Mouse (Mus musculus) brown adipose tissue, adult 24 weeks (tissue): ENCODE data around the gene Tnfrsf8. TPM values are rescaled to one million over a fixed set of nuclear protein-coding genes. Genes with fewer than 3 reads are reported as not detected.
A peak's percentile ranks its signal among the peaks of the same experiment; 100 is the strongest.

Experiments
- H3K27ac ChIP-seq: fragments of 200-500 bp; replicated peaks from 2 replicates; pipeline ENCODE4 v1.5.1; 2012; ENCODE audit warnings: low read depth, mild to moderate bottlenecking, low read length
- H3K4me1 ChIP-seq: fragments of 200-500 bp; 2 replicates; pipeline ENCODE4 v1.6.1; 2012; ENCODE audit warnings: low read length, mixed read lengths; ENCODE audit not compliant: control insufficient read depth, insufficient read depth, insufficient read length
- H3K4me3 ChIP-seq: fragments of 200-500 bp; 2 replicates; pipeline ENCODE4 v1.5.1; 2012; ENCODE audit warnings: low read depth, mild to moderate bottlenecking, low read length, moderate library complexity; ENCODE audit not compliant: insufficient read depth
- polyA plus RNA-seq: library from polyadenylated mRNA; stranded (reverse); fragments of >200 nt; gene quantifications from 2 replicates; pipeline ENCODE4 v1.2.4, GENCODE M21; 2012; ENCODE audit not compliant: missing spikeins, insufficient read depth, insufficient read length

The Tnfrsf8 gene
- polyA plus RNA-seq, 1 experiment, result not detected

DNA sequence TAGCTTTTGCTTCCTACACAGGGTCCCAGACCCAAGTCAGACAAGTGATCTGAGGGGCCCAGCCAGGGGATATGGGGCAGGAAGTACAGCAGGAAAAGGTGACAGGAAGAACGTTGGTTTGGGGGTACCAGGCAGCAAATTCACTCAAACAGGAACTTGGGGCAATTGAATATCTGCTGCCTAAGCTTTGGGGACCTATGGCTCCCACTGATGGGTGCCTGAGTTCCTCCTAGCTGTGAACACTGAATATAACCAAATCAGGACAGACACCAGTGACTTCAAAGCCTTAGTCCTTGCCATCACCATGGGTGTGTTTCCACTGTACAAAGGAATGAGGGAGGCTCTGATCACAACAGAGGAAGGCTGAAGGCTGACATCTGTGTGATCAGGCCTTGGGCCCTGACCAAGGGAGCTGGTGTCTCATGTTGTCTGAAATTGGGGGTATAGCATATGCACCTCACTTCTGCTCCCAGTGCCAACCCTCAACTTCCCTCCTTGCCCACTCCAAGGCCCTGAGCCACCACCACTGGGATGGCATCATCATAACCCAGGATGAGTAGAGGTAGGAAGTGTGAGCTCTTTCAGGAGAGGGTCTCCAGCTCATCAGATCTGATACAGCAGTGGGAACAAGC is 72.1 kb downstream of the Tnfrsf8 start:
- Histone ChIP-seq H3K4me3 (no peak overlapping the region), H3K27ac (peak overlapping the region; percentile 39), H3K4me1 (peaks cover 39% of the 10 kb centered on the region)

DNA sequence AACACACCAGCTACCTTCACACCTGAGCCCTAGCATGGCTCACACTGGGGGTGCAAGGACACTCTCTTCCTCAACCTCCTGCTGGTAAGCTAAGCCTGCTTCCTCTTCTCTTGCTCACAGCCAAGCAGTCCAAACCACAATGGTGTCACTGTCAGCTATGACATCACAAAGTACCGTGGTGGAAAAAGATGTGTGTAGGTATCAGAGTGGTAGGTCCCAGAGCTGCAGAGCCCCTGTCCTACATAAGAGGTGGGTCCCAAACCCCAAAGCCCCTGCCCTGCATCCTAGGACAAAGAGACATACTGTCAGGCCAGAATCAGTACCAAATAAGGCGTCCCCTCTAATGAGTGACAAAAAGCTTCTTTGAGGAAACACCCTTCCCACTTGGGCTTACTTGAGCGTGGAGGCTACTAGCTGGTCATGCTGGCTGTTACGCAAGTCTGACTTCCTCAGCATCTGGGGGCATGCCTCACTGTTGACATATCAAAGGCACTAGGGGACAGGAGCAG is 74.2 kb downstream of the Tnfrsf8 start:
- Histone ChIP-seq H3K4me1 (peaks cover 45% of the 10 kb centered on the region), H3K4me3 (no peak overlapping the region), H3K27ac (peak overlapping the region; percentile 89)

DNA sequence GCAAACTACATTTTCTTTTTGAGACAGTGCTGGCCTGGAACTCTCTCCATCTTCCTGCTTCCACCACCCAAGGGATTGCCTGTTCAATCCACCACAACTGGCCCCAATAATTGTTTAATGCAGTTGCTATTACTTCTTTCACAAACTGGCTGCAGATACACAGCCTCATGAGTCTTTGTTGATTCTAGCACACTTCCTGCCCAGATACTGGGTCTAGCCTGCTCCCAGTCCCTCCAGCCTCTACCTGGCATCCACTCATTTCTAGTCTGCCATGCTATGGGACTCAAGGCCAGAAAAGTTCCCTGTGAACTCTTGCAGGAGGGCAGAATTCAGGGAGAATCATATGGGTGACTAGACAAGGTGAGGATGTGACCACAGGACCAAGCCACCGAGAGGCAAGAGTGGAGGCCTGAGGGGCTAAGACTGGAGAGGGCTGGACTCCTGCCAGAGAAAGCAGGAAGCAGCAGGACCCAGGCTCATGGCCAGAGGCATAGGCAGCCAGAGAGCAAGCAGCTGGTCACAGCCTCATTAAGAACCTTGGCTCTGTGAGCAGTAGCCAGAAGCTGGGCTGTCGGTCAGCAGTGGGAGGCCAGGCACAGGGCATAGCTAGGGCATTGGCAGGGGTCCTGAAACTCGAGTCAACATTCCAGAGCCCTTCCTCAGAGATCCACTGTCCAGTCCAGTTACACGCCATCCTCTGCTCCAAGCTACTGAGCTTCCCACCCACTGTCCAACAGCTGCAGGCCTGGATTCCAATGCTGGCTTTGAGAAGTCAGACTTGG is 75.7 kb downstream of the Tnfrsf8 start:
- no peak overlapping the region for H3K4me3 ChIP-seq
- H3K4me1 ChIP-seq, result peaks cover 36% of the 10 kb centered on the region
- H3K27ac ChIP-seq, result peak overlapping the region; percentile 89

DNA sequence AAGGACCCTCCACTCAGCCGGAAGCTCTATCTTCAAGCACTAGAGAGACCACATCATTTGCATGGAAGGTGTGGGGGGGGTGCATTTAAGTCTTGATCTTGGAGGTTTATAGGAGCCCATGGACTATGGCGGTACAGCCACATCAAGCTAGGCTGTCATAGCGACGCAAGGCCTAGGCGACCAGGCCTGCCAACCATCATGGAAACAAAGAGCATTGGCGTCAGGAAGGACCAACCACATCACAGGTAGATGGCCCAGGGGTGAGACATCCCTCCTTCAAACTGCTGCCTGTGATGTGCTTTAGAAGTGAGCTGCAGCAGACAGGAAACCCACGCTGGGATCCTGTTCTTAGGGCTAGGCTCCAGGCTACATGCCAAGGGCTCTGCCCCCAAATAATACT is 78.9 kb downstream of the Tnfrsf8 start:
- Histone ChIP-seq H3K4me1 (peaks cover 39% of the 10 kb centered on the region), H3K4me3 (no peak overlapping the region), H3K27ac (no peak overlapping the region)

DNA sequence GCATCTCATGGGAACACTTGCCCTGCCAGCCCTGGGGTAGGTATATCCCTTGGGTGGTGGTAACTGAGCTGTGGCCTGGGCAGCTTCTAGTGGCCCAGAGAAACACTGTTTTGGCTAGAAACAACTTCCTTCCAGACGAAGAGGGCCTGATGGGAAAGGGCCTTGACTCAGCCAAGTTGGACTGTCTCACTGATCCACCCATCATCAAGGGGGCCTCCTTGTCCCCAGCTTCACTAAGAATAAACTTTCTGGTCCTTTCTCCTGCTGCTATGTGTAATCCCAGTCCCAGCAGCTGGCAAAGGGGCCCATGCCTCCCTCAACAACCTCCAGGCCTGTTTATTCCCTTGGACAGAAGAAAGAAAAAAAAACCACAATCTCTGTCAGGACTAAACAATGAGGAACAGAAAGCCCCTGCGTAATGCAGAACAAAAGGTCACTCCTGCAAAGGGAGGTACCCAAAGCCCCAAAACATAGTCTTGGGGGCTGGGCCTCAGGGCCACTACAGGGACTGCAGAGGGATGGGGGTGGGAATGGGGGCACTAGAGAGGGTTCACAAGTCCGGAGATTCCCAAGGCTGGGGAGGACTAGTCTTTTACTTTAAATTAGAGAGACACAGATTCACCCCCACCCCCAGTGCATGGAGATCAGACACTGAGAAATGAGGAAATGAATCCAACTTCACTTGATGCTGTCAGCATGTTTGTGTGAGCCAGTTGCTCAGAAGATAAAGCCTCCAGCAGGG is 81.3 kb downstream of the Tnfrsf8 start:
- H3K4me1 ChIP-seq, result peaks cover 34% of the 10 kb centered on the region
- no peak overlapping the region for H3K4me3 ChIP-seq
- H3K27ac ChIP-seq, result peak overlapping the region; percentile 67

DNA sequence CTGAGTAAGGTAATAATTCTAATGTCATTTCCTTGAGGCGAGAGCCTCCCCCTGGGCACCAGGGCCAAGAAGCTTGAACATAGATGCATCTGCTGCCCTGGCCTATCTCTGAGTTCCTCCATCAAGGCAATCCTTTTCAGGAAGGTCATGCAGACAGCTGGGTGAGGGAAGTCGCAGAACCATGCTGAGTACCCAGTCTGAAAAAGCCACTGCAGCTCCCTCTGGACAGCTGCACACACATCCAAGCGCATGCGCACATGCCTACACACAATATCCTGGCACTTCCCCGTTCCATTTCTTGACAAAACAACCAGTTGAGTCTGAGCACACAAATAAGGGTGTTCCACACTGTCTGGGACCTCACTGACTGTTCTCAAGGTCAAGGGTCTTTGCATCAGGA is 83.2 kb downstream of the Tnfrsf8 start:
- H3K4me1 ChIP-seq, result peaks cover 34% of the 10 kb centered on the region
- no peak overlapping the region for H3K4me3 ChIP-seq
- peak overlapping the region; percentile 20; the same call in 1 of the 2 replicates for H3K27ac ChIP-seq

DNA sequence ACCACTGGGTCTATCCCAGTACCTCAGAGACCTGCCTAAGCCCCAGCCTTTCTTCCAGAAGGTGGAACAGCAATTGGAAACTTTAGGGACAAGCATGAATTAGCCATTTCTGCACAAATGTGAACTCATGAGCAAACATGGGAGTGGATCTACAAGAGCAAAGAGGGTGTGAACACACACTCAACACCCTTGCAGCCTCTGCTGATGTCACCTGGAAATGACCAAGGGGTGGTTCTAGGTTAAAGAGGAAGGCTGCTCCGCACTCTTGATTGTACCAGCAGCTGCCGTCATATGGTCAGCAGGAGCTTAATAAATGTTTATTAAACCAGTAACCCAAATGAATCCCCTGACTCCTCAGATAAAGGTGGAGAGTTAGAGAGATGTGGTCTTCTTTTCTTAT is 84.3 kb downstream of the Tnfrsf8 start:
- H3K27ac ChIP-seq, result peak overlapping the region; percentile 34; the same call in 1 of the 2 replicates
- peaks cover 28% of the 10 kb centered on the region for H3K4me1 ChIP-seq
- H3K4me3 ChIP-seq, result no peak overlapping the region

DNA sequence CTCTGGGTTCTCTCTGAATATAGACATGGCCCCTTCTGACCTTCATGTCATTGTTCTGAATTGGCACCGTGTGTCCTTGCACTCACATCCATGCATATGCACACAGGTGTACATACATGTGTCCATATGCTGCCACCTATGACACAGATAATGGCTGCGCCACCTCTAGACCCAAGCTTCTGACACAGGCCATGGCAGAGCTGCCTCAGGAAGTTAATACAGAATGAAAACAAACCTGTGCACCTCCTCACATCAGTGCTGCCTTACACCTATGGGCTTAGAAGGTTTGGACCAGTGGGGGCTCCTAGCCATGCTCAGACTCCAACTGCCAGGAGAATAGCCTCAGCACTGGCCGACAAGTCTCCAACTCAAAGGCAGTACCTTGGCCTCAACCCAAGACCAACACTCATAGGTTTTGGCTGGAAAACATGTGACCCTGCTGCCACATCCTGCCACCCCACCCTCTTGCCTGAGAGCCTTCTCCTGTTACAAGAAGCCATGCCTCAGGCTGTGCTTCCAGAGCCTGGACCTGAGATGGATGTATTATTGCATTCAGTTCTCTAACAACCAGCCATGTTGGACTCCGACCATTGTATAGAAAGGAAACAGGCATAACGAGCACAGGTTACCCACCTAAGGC is 85.3 kb downstream of the Tnfrsf8 start:
- H3K4me1 ChIP-seq, result peaks cover 28% of the 10 kb centered on the region
- H3K4me3 ChIP-seq, result no peak overlapping the region
- H3K27ac ChIP-seq, result peak overlapping the region; percentile 37

DNA sequence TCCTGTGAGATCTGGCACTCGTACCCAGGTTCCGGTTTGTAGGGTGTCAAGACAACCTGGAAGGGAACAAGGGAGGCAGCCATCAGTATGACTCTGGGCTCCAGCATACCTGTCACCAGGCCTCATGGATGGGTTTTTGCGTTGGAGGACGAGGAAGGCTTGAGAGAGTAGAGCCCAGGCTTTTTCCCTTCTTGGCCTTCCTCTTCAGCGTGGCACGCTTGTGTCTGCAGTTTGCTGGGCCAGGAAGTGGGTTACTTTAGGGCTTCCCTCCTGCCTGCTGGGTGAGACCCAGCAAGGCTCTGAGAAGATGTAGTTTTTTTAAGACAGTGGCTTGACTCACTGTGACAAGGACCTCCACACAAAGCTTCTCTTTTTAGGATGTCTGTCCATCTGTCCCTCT is 85.9 kb downstream of the Tnfrsf8 start:
- H3K4me1 ChIP-seq, result peaks cover 28% of the 10 kb centered on the region
- H3K27ac ChIP-seq, result peak overlapping the region; percentile 37; the same call in 1 of the 2 replicates

DNA sequence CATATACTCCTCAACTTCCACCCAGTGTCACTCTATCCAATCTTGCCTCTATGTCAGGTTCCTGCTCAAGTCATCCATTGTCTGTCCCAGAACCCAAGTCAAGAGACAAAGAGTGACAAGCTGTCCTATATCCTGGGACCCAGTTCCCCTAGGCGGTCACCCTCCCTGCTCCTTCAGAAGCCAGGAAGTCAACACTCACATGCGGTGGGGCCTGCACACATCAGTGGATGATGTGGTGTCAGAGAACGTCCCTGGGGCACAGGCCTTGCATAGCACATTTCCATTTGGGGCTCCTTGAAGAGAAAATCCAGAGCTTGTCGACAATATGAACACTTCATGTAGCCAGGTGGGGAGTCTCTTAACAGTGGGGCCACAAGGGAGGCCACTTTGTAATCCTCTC is 90.4 kb downstream of the Tnfrsf8 start:
- Histone ChIP-seq H3K27ac (no peak overlapping the region), H3K4me3 (no peak overlapping the region), H3K4me1 (peaks cover 18% of the 10 kb centered on the region)

More for the DNA sequence above, 85.9 kb downstream of the Tnfrsf8 start:
- H3K4me3 ChIP-seq, result no peak overlapping the region

DNA sequence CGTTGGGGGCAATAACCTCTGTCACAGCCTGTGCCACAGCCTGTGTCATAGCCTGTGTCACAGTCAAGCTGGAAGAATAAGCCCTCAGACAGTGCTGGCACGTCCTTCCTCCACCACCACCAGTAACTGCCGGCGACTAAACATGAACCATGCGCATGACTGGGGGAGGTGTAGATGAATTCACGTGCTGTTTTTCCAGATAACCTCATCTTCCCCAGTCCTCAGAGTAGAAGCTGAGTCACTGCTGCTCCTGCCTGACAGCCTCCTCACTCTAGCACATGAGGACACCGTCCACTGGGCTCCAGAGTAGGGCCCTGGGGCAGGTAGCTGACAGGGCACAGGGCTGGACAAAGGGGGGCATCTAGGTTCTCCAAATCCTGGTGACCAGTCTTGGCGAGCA is 92.9 kb downstream of the Tnfrsf8 start:
- Histone ChIP-seq H3K4me3 (no peak overlapping the region), H3K27ac (no peak overlapping the region), H3K4me1 (peaks cover 11% of the 10 kb centered on the region)

DNA sequence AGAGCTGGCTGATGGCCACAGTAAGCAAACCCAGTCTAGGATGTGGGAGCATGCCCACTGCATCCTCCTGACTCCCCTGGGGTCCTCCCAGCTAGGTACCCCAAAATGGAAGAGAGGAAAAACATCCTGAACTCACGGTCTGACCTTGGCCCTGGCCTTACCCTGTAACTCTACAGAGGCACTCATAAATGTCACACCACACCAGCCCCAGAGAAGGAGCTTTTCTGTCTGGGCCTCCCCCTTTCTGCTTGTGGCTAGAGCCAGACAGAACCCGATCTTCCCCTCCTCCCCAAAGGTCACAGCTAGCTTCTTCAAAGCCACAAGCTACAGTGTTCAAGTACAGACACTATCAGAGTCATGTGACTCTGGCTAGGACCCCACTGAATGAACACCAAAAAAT is 93.6 kb downstream of the Tnfrsf8 start:
- no peak overlapping the region for H3K27ac ChIP-seq
- no peak overlapping the region for H3K4me3 ChIP-seq

DNA sequence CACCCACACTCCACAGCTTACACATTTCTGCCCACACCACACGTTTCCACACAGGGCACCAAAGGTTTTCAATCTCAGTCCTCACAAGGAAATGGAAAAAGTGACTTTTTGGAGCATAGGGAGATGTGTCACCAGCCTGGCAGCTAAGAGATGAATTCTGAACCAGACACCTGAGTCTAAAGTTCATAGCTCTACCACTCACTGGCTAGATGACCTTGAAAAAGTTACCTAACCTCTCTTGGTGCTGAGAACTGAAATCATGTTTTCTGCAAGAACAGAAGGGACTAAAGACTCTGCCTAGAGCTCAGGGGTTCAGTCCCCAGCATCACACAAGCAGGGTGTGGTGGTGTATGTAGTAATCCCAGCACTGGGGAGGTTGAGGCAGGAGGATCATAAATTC is 95.0 kb downstream of the Tnfrsf8 start:
- Histone ChIP-seq H3K4me3 (no peak overlapping the region), H3K4me1 (peaks cover 14% of the 10 kb centered on the region), H3K27ac (no peak overlapping the region)

More for the DNA sequence above, 93.6 kb downstream of the Tnfrsf8 start:
- peaks cover 11% of the 10 kb centered on the region for H3K4me1 ChIP-seq

DNA sequence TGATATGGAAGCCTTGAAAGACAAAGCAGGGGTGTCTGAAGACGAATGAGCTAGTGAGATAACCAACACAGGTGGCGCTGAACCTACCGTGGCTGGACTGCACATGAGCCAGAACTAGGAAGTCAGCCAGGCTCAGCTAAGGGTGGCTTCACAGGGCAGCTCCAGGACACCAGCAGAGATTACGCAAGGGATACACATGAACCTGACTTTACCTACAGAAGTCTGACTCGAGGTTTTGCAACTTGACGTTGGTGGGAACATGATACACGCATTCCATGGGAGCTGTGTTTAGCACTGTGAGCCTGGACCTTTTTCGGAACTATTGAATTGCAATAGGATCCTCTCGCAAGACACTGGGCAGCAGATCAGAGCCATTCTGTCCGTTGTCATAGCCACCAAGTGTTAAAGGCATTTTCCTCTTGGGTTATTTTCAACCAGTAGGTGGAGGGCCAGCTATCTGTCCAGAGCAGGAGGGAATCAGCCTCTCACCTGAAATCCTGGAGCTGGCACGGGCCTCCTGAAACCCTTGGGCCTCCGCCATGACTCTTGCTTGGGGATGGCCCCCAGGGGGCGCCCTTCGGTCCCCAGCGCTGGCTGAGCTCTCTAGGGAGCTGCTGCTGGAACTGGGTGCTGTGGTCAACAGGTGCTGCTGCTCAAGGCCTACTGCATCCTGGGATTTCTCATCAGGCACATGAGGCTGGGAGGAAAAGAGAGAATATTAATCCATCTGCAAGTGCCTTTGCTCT is 95.6 kb downstream of the Tnfrsf8 start:
- no peak overlapping the region for H3K27ac ChIP-seq
- peaks cover 18% of the 10 kb centered on the region for H3K4me1 ChIP-seq
- H3K4me3 ChIP-seq, result no peak overlapping the region
